Mouse (Mus musculus) hindbrain, postnatal 0 days (tissue): Measurements from ENCODE around the gene 9130409I23Rik. TPM values are rescaled to one million over a fixed set of nuclear protein-coding genes. Genes with fewer than 3 reads are reported as not detected.

Source experiments
- ATAC-seq: fragments of 200-750 bp; cut with Nextera tagmentation; 2 replicates; pipeline ENCODE4 v1.8.0; 2017; ENCODE audit warnings: mild to moderate bottlenecking, moderate TSS enrichment, moderate library complexity
- DNase-seq: peaks from one replicate; pipeline ENCODE4 v3.0.0-alpha.2; 2015; ENCODE audit warnings: low spot score
- H3K27ac ChIP-seq: fragments of 300-500 bp; sonication (generic); 2 replicates; pipeline ENCODE4 v1.5.1; 2014; ENCODE audit warnings: mild to moderate bottlenecking
- H3K27me3 ChIP-seq: fragments of 300-500 bp; sonication (generic); 2 replicates; pipeline ENCODE4 v1.6.1; 2014; ENCODE audit warnings: low read length, mixed read lengths; ENCODE audit not compliant: insufficient read depth
- H3K36me3 ChIP-seq: fragments of 300-500 bp; sonication (generic); 2 replicates; pipeline ENCODE4 v1.6.1; 2014; ENCODE audit warnings: low read length, mixed read lengths; ENCODE audit not compliant: insufficient read depth
- H3K4me1 ChIP-seq: fragments of 300-500 bp; sonication (generic); 2 replicates; pipeline ENCODE4 v1.6.1; 2014; ENCODE audit warnings: antibody characterized with exemption, low read length, mixed read lengths; ENCODE audit not compliant: insufficient read depth
- H3K4me2 ChIP-seq: fragments of 300-500 bp; sonication (generic); 2 replicates; pipeline ENCODE4 v1.6.1; 2014; ENCODE audit warnings: low read depth, mild to moderate bottlenecking, low read length, moderate library complexity, mixed read lengths
- H3K4me3 ChIP-seq: fragments of 300-500 bp; sonication (generic); 2 replicates; pipeline ENCODE4 v1.5.1; 2014; ENCODE audit warnings: low read length
- H3K9ac ChIP-seq: fragments of 300-500 bp; sonication (generic); replicated peaks from 2 replicates; pipeline ENCODE4 v1.6.1; 2014; ENCODE audit warnings: mild to moderate bottlenecking, low read length, moderate library complexity, mixed read lengths
- H3K9me3 ChIP-seq: fragments of 300-500 bp; sonication (generic); 2 replicates; pipeline ENCODE4 v1.6.1; 2016; ENCODE audit warnings: low read length, mixed read lengths
- CTCF ChIP-seq: IDR thresholded peaks from 2 replicates; pipeline ENCODE4 v1.5.1; 2016; ENCODE audit warnings: antibody characterized with exemption, control low read depth, low read depth
- WGBS: fragments of 180-500 bp; shearing (Covaris S2); extraction: QIAGEN DNeasy Blood & Tissue Kit; methylation state at CpG from one replicate; pipeline ENCODE4 v1.1.7; 2014; 5-methylcytosine and 5-hydroxymethylcytosine counted together
- polyA plus RNA-seq: library from polyadenylated mRNA; unstranded; fragments of >200 nt; fragmentation: Nextera tagmentation; extraction: Ambion mirVana; gene quantifications from 2 replicates; pipeline ENCODE4 v1.2.1, GENCODE M21; 2015
- total RNA-seq: library from RNA; depleted of rRNA; stranded (reverse); fragments of >200 nt; gene quantifications from 2 replicates; pipeline ENCODE4 v1.2.3, GENCODE M21; 2014; rRNA removed

Gene 9130409I23Rik
- total RNA-seq (not detected in 2 replicates), polyA plus RNA-seq (not detected in 2 replicates)

- H3K36me3 ChIP-seq, result no peaks in the 10 kb centered on the region
- no peak within 1 kb of the TSS for H3K4me3 ChIP-seq
- no peak within 1 kb of the TSS for H3K9ac ChIP-seq
- H3K9me3 ChIP-seq, result no peaks in the 10 kb centered on the region
- H3K27ac ChIP-seq, result no peak within 1 kb of the TSS
- H3K4me1 ChIP-seq, result no peaks in the 10 kb centered on the region
- ATAC-seq, result no peak
- no peak for TF ChIP-seq CTCF
- no peak for DNase-seq
- no peaks in the 10 kb centered on the region for H3K27me3 ChIP-seq
- WGBS, result 87% methylated on average over 6 of the region's 6 CpGs
- H3K4me2 ChIP-seq, result no peak within 1 kb of the TSS
Observed at GRCm38 (mm10) chr1:181050937-181051336, at the start of gene 9130409I23Rik. Gene 9130409I23Rik, plus strand, starts transcription at chr1:181051237.

GRCm38 (mm10) chr1:181001621-181002020 lies 49.4 kb upstream of the 9130409I23Rik start:
- 96% methylated on average over 3 of the region's 3 CpGs for WGBS
- Histone ChIP-seq H3K4me3 (no peak overlapping the region), H3K27ac (no peak overlapping the region), H3K4me2 (no peak overlapping the region), H3K4me1 (no peaks in the 10 kb centered on the region), H3K27me3 (no peaks in the 10 kb centered on the region), H3K9ac (no peak overlapping the region), H3K36me3 (no peaks in the 10 kb centered on the region), H3K9me3 (no peaks in the 10 kb centered on the region)
- ATAC-seq (no peak), DNase-seq (no peak)
- TF ChIP-seq CTCF, result no peak

GRCm38 (mm10) chr1:181003790-181004189 lies 47.2 kb upstream of the 9130409I23Rik start:
- Histone ChIP-seq H3K4me1 (no peaks in the 10 kb centered on the region), H3K36me3 (no peaks in the 10 kb centered on the region), H3K4me2 (no peak overlapping the region), H3K27me3 (no peaks in the 10 kb centered on the region), H3K4me3 (no peak overlapping the region), H3K9ac (no peak overlapping the region), H3K9me3 (no peaks in the 10 kb centered on the region), H3K27ac (no peak overlapping the region)
- no peak for TF ChIP-seq CTCF
- WGBS, result 75% methylated on average over 2 of the region's 2 CpGs
- ATAC-seq, result no peak
- DNase-seq, result no peak

GRCm38 (mm10) chr1:181005331-181005730 lies 45.7 kb upstream of the 9130409I23Rik start:
- Histone ChIP-seq H3K4me3 (no peak overlapping the region), H3K36me3 (no peaks in the 10 kb centered on the region), H3K27ac (no peak overlapping the region), H3K4me1 (no peaks in the 10 kb centered on the region), H3K9me3 (no peaks in the 10 kb centered on the region), H3K4me2 (no peak overlapping the region), H3K27me3 (no peaks in the 10 kb centered on the region), H3K9ac (no peak overlapping the region)
- ATAC-seq (no peak), DNase-seq (no peak)
- 87% methylated on average over 8 of the region's 8 CpGs for WGBS
- no peak for TF ChIP-seq CTCF

GRCm38 (mm10) chr1:181007831-181008230 lies 43.2 kb upstream of the 9130409I23Rik start:
- ATAC-seq (no peak), DNase-seq (no peak)
- H3K36me3 ChIP-seq, result no peaks in the 10 kb centered on the region
- no peak overlapping the region for H3K27ac ChIP-seq
- H3K27me3 ChIP-seq, result no peaks in the 10 kb centered on the region
- H3K9me3 ChIP-seq, result no peaks in the 10 kb centered on the region
- no peak overlapping the region for H3K4me3 ChIP-seq
- H3K4me1 ChIP-seq, result no peaks in the 10 kb centered on the region
- H3K9ac ChIP-seq, result no peak overlapping the region
- no peak overlapping the region for H3K4me2 ChIP-seq
- 87% methylated on average over 6 of the region's 6 CpGs for WGBS
- no peak for TF ChIP-seq CTCF

- Histone ChIP-seq H3K4me2 (no peak overlapping the region), H3K4me1 (no peaks in the 10 kb centered on the region), H3K9me3 (no peaks in the 10 kb centered on the region), H3K27ac (no peak overlapping the region), H3K9ac (no peak overlapping the region), H3K36me3 (no peaks in the 10 kb centered on the region), H3K27me3 (no peaks in the 10 kb centered on the region), H3K4me3 (no peak overlapping the region)
- ATAC-seq (no peak), DNase-seq (no peak)
- no peak for TF ChIP-seq CTCF
- WGBS, result 97% methylated on average over 2 of the region's 2 CpGs
Observed at GRCm38 (mm10) chr1:181008266-181008665, 42.8 kb upstream of the 9130409I23Rik start.

GRCm38 (mm10) chr1:181009011-181009590 lies 41.9 kb upstream of the 9130409I23Rik start:
- TF ChIP-seq CTCF, result no peak
- 89% methylated on average over 4 of the region's 4 CpGs for WGBS
- DNase-seq (no peak), ATAC-seq (no peak)
- no peak overlapping the region for H3K27ac ChIP-seq
- no peak overlapping the region for H3K4me3 ChIP-seq
- H3K36me3 ChIP-seq, result no peaks in the 10 kb centered on the region
- H3K9me3 ChIP-seq, result no peaks in the 10 kb centered on the region
- H3K4me2 ChIP-seq, result no peak overlapping the region
- H3K9ac ChIP-seq, result no peak overlapping the region
- H3K27me3 ChIP-seq, result no peaks in the 10 kb centered on the region
- H3K4me1 ChIP-seq, result no peaks in the 10 kb centered on the region
